Mouse (Mus musculus): Measurements from ENCODE around the gene Pagr1a.

DNA sequence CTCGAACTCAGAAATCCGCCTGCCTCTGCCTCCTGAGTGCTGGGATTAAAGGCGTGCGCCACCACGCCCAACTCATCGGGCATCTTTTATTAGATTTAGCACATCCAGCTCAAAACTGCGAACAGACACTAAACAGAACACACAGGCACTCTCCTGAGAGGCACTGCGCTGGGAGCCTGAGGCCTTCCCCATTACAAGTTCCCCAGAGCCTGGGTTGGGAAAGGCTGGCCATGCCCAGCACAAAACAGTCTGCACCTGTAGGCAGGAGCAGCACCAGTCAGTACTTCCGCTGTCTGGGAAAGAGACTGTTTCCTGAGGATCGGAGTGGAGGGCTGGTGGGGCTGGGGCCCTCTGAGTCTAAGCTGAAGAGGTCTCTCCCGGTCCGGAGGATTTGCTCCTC, 2.2 kb downstream of the Pagr1a start:
- TF ChIP-seq CTCF (conservative IDR thresholded peaks at IDR 0.05; ENCODE audit: insufficient read depth, insufficient read length, low read depth, low read length) (no peak), POLR2A (IDR thresholded peaks at IDR 0.05; ENCODE audit: low read depth, low read length) (no peak)

Data from kidney, adult 2 months (tissue).